Mouse (Mus musculus) telencephalon, adult 2 months (tissue): Measurements from ENCODE around the gene Epas1.
A peak's percentile ranks its signal among the peaks of the same experiment; 100 is the strongest.

Experiments
- DNase-seq: peaks from one replicate; pipeline ENCODE4 v3.0.0-alpha.2; 2011; ENCODE audit warnings: low read depth, low spot score

The Epas1 gene

DNA sequence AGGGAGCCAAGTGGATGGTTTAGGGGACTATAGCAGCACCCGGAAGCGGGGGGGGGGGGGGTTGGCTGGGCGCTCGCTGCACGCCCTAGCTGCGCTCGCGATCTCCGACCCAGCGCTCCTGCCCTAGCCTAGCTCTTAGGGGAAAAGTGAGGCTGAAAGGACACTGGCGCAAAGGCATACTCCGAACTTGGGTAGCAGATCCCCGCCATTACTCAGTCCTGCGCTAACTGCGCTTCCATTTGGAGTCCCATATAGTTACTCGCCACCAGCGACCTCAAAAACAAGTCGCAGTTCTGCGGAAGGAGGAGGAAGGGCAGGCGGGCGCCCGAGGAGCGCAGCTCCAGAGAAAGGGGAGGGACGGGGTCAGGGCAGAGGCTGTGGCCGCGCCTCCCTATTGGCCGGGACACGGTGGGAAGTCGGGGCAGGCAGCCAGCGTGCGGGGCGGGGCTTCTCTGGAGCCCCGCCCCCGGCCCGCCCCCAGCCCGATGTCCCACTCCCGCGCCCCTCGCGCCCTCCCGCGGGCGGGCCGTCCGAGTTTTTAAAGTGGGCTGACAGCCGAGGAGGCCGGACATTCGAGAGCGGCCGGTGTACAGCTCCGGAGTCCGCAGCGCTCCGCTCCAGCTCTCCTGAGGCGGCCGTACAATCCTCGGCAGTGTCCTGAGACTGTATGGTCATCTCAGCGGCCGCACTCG is at the start of gene Epas1:
Epas1 (plus strand) TSS at position 571 of the 692 bp plus-strand sequence.
- no peak for DNase-seq

- DNase-seq, result no peak
Measured at GRCm38 (mm10) chr17:86705236-86705635, 48.3 kb upstream of the Epas1 start.

GRCm38 (mm10) chr17:86706467-86706866 is 47.0 kb upstream of the Epas1 start:
- DNase-seq, result no peak

DNA sequence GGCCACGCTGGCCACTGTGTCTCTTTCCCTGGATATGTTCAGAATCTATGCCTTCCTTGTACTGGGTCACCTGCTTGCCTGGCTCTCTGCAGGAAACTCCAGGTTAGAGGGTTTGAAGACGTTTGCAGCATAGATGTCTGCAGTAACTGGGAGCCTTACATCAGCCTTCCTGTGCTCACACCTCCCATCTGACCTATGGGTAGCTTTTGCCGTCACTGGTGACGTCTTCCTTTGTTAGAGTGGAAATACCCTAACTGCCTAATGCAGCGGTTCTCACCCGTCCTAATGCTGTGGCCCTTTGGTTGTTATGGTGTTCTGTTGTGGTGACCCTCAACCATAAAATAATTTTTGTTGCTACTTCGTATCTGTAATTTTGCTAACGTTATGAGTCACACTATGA is 43.7 kb upstream of the Epas1 start:
- DNase-seq, result no peak

DNA sequence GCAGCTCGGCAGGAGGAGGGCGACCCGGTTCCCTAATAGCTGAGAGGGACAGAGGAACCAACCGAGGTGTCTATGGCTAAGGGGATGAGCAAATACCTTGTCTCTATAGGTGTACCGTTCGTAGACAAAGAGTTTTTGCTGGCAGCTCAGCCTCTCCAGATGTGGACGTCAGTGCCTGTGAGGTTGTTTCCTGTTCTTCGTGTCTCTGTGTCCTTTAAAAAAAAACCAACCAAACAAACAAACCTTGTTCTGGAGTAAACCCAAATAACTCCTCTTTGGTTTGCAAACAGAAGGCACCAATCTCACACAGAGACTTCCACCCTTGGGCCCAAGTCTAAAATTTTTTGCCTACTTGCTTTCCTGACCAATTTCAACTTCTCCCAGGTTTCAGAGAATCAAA is 43.1 kb upstream of the Epas1 start:
- no peak for DNase-seq

GRCm38 (mm10) chr17:86711949-86712348 is 41.6 kb upstream of the Epas1 start:
- no peak for DNase-seq

- DNase-seq, result no peak
Measured at GRCm38 (mm10) chr17:86712601-86713000, 40.9 kb upstream of the Epas1 start.

GRCm38 (mm10) chr17:86713591-86713990 is 39.9 kb upstream of the Epas1 start:
- no peak for DNase-seq

- DNase-seq, result peak; percentile 50
Measured at GRCm38 (mm10) chr17:86724786-86725415, 28.6 kb upstream of the Epas1 start.

GRCm38 (mm10) chr17:86726480-86726879 is 27.0 kb upstream of the Epas1 start:
- no peak for DNase-seq

DNA sequence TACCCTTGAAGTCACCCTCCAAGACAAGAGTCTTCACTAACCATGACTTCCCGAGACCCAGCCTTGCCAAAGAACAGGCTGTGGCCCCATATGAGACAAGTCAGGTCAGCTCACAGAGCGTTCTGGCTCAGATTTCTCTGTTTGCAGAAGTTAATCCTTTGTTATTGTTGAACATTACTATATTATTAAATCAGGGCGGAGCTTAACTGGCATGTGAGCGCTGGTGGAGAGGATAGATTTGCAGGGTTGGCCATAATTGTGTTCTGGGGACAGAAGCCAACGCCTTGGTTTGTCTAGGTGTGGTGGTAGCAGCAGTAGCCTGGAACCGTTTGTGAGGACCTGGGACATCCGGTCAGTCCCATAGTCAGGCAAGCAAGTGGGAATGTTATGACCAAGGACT is 26.5 kb upstream of the Epas1 start:
- DNase-seq, result no peak

- no peak for DNase-seq
Measured at GRCm38 (mm10) chr17:86731273-86731672, 22.2 kb upstream of the Epas1 start.

DNA sequence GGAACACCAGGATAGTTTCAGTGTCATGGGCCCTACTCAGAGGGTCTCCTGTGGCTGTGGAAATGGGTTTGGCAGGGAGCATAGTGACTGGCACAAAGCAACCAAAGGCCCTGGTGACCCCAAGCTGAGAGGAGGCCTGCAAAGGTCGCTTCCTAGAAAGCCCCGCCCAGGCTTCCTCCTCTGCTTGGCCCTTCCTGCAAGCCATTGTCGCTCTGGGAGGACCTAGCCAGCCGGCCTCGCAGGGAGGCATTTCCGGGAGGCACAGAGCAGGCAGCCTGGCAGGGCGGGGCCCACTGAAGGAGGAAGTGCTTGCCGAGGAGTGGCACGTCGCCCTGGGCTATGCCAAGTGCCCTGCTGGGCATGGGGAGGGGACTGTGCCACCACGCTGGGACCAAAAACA is 21.5 kb upstream of the Epas1 start:
- DNase-seq, result no peak

DNA sequence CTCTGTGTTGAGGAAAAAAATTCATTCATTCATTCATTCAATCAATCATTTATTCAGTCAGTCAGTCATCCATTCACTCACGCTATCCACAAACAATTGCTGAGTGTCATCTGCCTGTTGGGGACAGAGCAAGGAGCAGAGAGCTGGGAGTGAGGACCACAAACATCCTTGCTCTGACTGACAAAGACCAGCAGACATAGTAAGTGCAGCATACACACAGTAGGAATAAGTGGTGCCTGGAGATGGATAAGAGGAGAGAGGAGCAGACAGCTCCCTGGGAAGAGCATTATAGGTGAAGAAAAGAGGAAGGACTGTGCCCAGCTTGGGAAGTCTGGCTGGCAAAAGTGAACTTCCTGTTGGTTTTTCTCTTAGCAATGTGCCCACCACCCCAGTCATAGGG is 21.0 kb upstream of the Epas1 start:
- DNase-seq, result no peak

GRCm38 (mm10) chr17:86733644-86734043 is 19.9 kb upstream of the Epas1 start:
- DNase-seq, result no peak

DNA sequence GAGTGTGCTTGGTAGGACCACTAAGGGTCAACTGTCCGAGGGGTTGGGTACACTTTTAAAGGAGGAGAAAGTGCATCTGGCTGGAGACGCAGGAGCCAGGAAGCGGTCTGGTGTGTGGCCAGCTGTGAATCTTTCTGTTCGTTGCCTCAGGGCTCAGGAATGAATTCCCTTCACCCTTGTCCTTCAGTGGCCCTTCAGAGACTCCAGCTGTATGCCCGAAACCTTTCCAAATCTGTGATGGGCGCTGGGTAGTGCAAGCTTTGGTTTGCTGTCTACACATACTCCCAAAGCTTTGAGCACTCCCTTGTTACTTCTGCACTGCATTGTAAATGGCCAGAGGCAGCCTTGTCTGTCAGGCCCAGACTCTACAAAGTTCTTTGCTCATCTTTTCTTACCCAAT is 15.0 kb upstream of the Epas1 start:
- no peak for DNase-seq

DNA sequence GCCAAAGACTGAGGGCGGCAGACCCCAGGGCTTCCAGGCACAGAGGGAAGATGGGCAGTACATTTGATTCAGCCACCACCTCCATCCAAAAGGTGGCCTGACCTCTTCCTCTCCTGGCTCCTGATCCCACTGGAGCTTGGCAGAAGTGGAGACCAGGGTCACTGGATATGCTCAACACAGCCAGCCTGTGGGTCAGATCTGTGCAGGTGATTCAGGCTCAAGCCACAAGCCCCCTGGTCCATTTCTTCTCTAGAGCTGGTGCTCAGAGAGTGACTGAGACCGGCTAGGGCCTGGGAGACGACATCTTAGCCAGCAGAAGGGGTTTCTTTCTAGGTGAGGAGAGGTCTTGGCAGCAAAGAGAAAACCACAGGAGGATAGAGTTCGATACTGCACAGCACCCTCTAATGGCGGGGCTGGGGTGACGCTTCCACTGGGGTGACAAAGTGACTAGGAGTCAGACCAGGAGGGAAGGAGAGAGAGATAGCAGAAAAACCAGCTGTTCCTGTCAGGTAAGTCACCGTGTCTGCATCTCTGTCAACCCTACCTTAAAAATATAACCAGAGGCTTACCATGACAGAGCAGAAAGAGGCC is 10.1 kb upstream of the Epas1 start:
- DNase-seq, result no peak

- DNase-seq, result no peak
Measured at GRCm38 (mm10) chr17:86744943-86745342, 8.6 kb upstream of the Epas1 start.

DNA sequence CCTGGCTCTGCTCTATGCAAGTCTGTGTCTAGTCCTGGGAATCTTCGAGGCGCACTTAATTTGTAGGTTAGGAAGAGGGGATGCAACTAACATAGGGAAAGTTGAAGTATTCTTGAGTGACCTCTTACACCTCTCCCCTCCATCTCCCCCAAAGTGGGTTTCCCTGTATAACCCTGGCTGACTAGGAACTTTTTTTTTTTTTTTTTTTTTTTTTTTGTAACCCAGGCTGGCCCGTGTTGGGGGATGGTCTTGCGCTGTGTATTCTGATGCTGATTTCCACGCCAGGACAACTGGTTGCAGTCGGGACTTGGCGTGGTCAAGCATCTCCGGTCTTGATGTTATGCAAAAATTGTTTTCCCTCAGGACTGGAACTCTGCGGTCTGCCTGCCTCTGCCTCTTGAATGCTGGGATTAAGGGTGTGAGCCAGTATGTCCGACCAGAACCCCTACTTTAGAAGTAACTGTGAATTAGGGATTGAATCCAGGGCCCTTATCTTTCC is 2.1 kb upstream of the Epas1 start:
- DNase-seq, result no peak

- no peak for DNase-seq
Measured at GRCm38 (mm10) chr17:86753931-86754805, 668 bp downstream of the Epas1 start.

- no peak for DNase-seq
Measured at GRCm38 (mm10) chr17:86754806-86755571, 1.5 kb downstream of the Epas1 start.
